Mouse (Mus musculus) bone marrow, adult 2 months (tissue): ENCODE measurements around the gene Tha1. TPM values are rescaled to one million over a fixed set of nuclear protein-coding genes. Genes with fewer than 3 reads are reported as not detected.
A peak's percentile ranks its signal among the peaks of the same experiment; 100 is the strongest.

Experiments used
- H3K27ac ChIP-seq: fragments of 200-500 bp; 2 replicates; pipeline ENCODE4 v1.5.1; 2012; ENCODE audit warnings: low read depth, mild to moderate bottlenecking, control low read depth, inconsistent platforms, low read length; ENCODE audit not compliant: control insufficient read depth, poor library complexity, insufficient read depth
- H3K4me1 ChIP-seq: fragments of 200-500 bp; 2 replicates; pipeline ENCODE4 v1.6.1; 2011; ENCODE audit warnings: low read length; ENCODE audit not compliant: control insufficient read depth, insufficient read depth
- H3K4me3 ChIP-seq: fragments of 200-500 bp; replicated peaks from 2 replicates; pipeline ENCODE3; 2011; ENCODE audit warnings: mild to moderate bottlenecking, low read depth, low read length, control low read depth; ENCODE audit not compliant: control insufficient read depth
- CTCF ChIP-seq: fragments of 200-500 bp; IDR thresholded peaks from 2 replicates; pipeline ENCODE4 v1.5.1; 2011; ENCODE audit warnings: low read length, control low read depth; ENCODE audit not compliant: control insufficient read depth, insufficient read depth
- POLR2A ChIP-seq: fragments of 200-500 bp; IDR thresholded peaks from 2 replicates; pipeline ENCODE4 v1.6.1; 2011; ENCODE audit warnings: low read depth, mild to moderate bottlenecking, control low read depth, low read length, borderline replicate concordance; ENCODE audit not compliant: control insufficient read depth
- WGBS: fragments of 180-500 bp; shearing (Covaris S2); methylation state at CpG from one replicate; pipeline ENCODE4 v1.1.7; 2018; 5-methylcytosine and 5-hydroxymethylcytosine counted together
- polyA plus RNA-seq: library from polyadenylated mRNA; stranded (reverse); fragments of >200 nt; gene quantifications from 2 replicates; pipeline ENCODE4 v1.2.4, GENCODE M21; 2011; ENCODE audit warnings: low replicate concordance; ENCODE audit not compliant: missing spikeins, insufficient read depth, insufficient read length

The Tha1 gene
- polyA plus RNA-seq, 1 experiment: 3.2 TPM

GRCm38 (mm10) chr11:117848271-117848984, 24.9 kb downstream of the Tha1 start:
- 5% methylated on average over 19 of the region's 19 CpGs for WGBS
- Histone ChIP-seq H3K4me3 (peak overlapping the region; percentile 88), H3K27ac (peak overlapping the region; percentile 88), H3K4me1 (no peaks in the 10 kb centered on the region; the same call in 1 of the 2 replicates)
- TF ChIP-seq CTCF (no peak), POLR2A (peak; percentile 45; the same call in 1 of the 2 replicates)

GRCm38 (mm10) chr11:117847593-117848215, 25.6 kb downstream of the Tha1 start:
- peak overlapping the region; percentile 88 for H3K27ac ChIP-seq
- H3K4me3 ChIP-seq: no peak overlapping the region
- TF ChIP-seq CTCF: no peak
- 60% methylated on average over 7 of the region's 7 CpGs for WGBS
- no peaks in the 10 kb centered on the region; the same call in 1 of the 2 replicates for H3K4me1 ChIP-seq

DNA sequence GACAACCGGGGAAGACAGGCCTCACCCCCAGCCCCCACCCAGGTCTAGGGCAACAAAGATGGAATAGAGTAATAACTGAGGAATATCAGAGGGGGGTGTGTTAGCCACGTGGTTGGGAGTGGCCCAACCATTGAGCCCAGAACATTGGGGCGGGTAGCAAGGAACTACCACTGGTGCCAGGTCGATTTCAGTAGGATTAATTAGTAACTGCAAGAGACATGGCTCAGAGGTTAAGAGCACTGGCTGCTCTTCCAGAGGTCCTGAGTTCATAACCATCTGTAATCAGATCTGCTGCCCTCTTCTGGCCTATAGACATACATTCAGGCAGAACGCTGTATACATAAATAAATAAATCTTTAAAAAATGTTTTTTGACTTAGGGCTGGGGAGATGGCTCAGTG, 26.6 kb downstream of the Tha1 start:
- no peaks in the 10 kb centered on the region; the same call in 1 of the 2 replicates for H3K4me1 ChIP-seq
- no peak for TF ChIP-seq POLR2A
- no peak for TF ChIP-seq CTCF
- WGBS: 48% methylated on average over 5 of the region's 5 CpGs

GRCm38 (mm10) chr11:117845651-117846050, 27.6 kb downstream of the Tha1 start:
- no peak overlapping the region for H3K27ac ChIP-seq
- WGBS: 90% methylated on average over 2 of the region's 2 CpGs
- TF ChIP-seq POLR2A (no peak), CTCF (no peak)
- no peaks in the 10 kb centered on the region; the same call in 1 of the 2 replicates for H3K4me1 ChIP-seq
- no peak overlapping the region for H3K4me3 ChIP-seq

More for the DNA sequence above, 26.6 kb downstream of the Tha1 start:
- Histone ChIP-seq H3K27ac (0 out of 2 replicates have a peak overlapping the region, but pooled peaks have one; percentile 27), H3K4me3 (no peak overlapping the region)

GRCm38 (mm10) chr11:117844997-117845396, 28.3 kb downstream of the Tha1 start:
- no peak overlapping the region for H3K27ac ChIP-seq

GRCm38 (mm10) chr11:117843434-117843833, 29.8 kb downstream of the Tha1 start:
- no peak overlapping the region for H3K27ac ChIP-seq
- 80% methylated on average over 2 of the region's 2 CpGs for WGBS
- no peak for TF ChIP-seq POLR2A
- no peak for TF ChIP-seq CTCF
- no peak overlapping the region for H3K4me3 ChIP-seq
- peaks cover 2% of the 10 kb centered on the region; the same call in 1 of the 2 replicates for H3K4me1 ChIP-seq

More at GRCm38 (mm10) chr11:117844997-117845396, 28.3 kb downstream of the Tha1 start:
- 87% methylated on average over 2 of the region's 2 CpGs for WGBS
- Histone ChIP-seq H3K4me3 (no peak overlapping the region), H3K4me1 (no peaks in the 10 kb centered on the region; the same call in 1 of the 2 replicates)
- TF ChIP-seq POLR2A: no peak
- no peak for TF ChIP-seq CTCF

GRCm38 (mm10) chr11:117840910-117841309, 32.4 kb downstream of the Tha1 start:
- Histone ChIP-seq H3K4me3 (no peak overlapping the region), H3K4me1 (peaks cover 5% of the 10 kb centered on the region), H3K27ac (no peak overlapping the region; the same call in 1 of the 2 replicates)
- TF ChIP-seq CTCF (no peak), POLR2A (no peak)
- 74% methylated on average over 1 of the region's 1 CpGs for WGBS

GRCm38 (mm10) chr11:117839021-117839420, 34.3 kb downstream of the Tha1 start:
- TF ChIP-seq POLR2A: no peak
- no peak for TF ChIP-seq CTCF
- WGBS: 66% methylated on average over 1 of the region's 1 CpGs
- Histone ChIP-seq H3K4me3 (no peak overlapping the region), H3K27ac (peak overlapping the region; percentile 84), H3K4me1 (peaks cover 5% of the 10 kb centered on the region)

GRCm38 (mm10) chr11:117838572-117838971, 34.7 kb downstream of the Tha1 start:
- Histone ChIP-seq H3K4me3 (no peak overlapping the region), H3K4me1 (peaks cover 5% of the 10 kb centered on the region), H3K27ac (peak overlapping the region; percentile 85)
- TF ChIP-seq POLR2A (no peak), CTCF (no peak)
- 58% methylated on average over 2 of the region's 2 CpGs for WGBS
